Mouse (Mus musculus) layer of hippocampus, postnatal 10 days (tissue): ENCODE measurements around the gene 1700123O20Rik. TPM values are rescaled to one million over a fixed set of nuclear protein-coding genes. Genes with fewer than 3 reads are reported as not detected.

ENCODE experiments used
- DNase-seq, 2 experiments: peaks; one replicate each; pipeline ENCODE4 v3.0.0; 2021; ENCODE audit warnings: low spot score in 2 of 2
- long read RNA-seq: library from polyadenylated mRNA; stranded (forward); transcript quantifications from one replicate; pipeline ENCODE4 v2.0.0, GENCODE M21; 2023
- total RNA-seq, 2 experiments: library from RNA; stranded (reverse); gene quantifications; 2 replicates each; pipeline ENCODE4 v1.2.3; 2021

Gene 1700123O20Rik
- 10 to 100 TPM; 25.5 to 28.1 TPM for total RNA-seq
- long read RNA-seq, transcript 1700123O20Rik-201 (2 exons, 1,843 nt): major isoform, 64 of 70 reads
- long read RNA-seq, partial matches to known transcripts: 0 of 70 reads
- long read RNA-seq, other reads (novel, unspliced or antisense): 3 of 70 reads

DNA sequence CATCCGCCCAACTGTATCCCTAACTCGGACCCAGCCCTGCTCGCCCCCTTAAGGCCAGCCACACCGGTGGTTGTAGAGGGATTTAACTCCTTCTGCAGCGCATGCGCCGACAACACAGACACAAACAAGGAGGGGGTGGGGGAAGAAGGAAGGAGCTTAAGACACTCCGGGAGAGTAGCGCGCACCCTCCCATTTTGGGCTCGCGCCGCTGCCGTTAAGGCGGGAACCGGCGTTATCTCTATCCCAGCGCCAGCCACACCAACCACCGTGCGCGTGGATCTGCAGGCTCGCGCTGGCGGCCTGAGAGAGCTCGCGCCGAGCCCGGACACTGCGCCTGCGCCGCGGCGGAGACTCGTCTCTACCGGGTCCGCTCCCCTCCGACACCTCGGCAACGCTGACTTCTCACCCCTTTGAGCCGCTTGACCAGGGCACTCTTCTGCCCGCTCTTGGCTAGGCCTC lies at the start of gene 1700123O20Rik:
Gene 1700123O20Rik, plus strand, starts transcription at position 154 of the 459 bp plus-strand sequence.
- no peak for DNase-seq

DNA sequence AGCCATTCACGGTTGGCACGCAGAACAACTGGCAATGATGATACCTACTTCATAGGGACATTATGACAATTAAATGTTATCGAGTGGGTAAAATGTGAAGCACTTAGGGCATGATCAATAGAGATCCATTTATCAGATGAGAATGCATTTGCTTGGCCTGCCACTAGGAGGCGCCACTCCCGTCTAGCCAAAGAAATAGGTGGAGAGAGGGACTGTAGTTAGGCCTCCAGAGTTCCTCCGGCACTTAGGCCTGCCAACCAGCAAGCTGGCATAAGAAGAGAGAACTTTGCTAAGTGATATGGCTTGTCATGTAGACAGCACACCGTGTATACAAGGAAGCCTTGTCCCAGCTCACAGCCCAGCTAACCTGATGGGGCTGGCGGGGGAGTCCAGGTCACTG lies 49.1 kb upstream of the 1700123O20Rik start:
- DNase-seq: peak; percentile 65 to 67

DNA sequence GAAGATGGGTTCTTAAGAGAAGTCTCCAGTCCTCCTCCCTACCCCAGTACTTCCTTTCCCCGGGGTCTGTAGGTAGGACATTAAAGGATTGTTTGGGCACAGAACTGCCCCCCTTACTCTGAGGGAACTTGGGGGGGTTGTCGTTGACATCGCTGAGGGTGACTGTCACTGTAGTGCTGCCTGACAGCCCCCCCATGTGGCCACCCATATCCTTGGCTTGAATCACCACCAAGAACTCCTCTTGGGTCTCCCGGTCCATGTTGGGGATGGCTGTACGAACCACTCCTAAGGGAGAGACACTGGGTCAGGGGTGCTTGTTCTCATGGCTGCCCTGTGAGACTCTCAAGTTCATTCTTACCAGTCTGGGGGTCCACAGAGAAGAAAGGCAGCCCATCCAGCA lies 47.8 kb upstream of the 1700123O20Rik start:
- peak; percentile 43 to 65 for DNase-seq

DNA sequence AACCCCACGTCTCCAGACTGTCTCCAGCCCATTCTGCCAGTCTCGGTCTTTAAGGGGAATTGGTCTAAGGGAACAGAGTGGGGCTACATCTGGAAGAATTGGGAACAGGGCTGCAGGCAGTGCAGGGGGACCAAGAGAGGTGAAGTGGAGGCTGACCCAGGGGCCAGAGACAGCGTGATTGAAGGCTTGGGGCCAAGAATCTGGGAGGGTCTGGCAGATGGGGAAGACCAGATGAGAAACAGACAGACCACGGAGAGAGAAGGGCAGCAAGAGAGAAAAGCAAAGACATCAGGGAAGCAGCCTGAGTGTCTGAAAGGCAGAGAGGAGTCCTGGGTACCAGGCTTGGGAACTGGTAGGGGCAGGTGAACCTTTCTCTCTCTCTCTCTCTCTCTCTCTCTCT lies 45.9 kb upstream of the 1700123O20Rik start:
- no peak for DNase-seq

DNA sequence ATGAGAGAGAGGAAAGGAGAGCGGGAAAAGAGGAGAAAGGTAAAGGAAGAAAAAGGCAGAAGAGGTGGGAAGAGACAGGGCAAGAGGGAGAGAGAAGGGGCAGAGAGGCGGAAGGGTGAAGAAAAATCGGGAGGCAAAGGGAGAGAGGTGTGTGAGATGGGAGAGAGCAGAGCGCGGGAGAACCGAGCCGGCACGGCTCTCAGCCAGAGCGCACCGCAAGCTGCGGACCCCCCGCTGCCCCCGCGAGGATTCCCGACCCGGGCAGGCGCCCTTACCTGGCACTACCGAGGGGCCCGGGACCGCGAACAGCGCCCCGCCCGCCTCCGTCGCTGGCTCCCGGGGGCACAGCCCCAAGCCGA lies 45.1 kb upstream of the 1700123O20Rik start, which contains the start of gene Gm17606:
Gene Gm17606, plus strand, starts transcription at position 7 of the 359 bp plus-strand sequence.
- no peak for DNase-seq

DNA sequence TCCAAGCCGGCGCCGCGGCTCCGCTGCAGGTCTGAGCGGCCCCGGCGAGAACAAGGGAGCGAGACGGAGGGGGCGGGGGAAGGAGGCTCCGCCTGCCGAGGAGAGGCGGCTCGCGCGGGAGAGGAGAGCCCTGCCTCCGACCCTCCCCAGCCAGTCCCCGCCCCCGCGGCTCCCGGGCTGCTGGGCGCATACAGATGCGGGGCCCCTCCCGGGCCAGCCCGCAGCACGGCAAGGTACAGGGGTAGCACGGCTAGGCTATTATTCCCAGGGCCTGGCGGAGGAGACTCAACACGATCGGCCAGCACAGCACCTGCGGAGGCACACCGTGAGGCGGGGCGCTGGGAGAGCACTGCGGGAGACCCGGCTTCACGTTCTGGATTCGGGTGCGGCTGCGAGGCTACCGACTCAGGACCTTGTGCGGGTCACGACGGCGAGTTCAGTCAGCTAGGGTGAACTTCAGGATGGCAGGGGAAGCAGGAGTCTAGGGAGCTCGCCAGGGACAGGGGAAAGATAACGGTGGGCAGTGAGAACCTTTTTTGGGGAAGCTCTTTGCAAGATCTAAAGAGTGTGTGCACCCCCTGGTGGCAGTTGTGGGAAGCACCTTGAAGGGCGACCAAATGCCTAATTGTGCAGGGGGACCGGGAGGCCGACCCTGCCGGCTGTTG lies 44.6 kb upstream of the 1700123O20Rik start, which contains the start of gene Cdh24:
Gene Cdh24, minus strand, starts transcription at position 60 of the 665 bp plus-strand sequence.
- DNase-seq: peak; percentile 95 to 96

DNA sequence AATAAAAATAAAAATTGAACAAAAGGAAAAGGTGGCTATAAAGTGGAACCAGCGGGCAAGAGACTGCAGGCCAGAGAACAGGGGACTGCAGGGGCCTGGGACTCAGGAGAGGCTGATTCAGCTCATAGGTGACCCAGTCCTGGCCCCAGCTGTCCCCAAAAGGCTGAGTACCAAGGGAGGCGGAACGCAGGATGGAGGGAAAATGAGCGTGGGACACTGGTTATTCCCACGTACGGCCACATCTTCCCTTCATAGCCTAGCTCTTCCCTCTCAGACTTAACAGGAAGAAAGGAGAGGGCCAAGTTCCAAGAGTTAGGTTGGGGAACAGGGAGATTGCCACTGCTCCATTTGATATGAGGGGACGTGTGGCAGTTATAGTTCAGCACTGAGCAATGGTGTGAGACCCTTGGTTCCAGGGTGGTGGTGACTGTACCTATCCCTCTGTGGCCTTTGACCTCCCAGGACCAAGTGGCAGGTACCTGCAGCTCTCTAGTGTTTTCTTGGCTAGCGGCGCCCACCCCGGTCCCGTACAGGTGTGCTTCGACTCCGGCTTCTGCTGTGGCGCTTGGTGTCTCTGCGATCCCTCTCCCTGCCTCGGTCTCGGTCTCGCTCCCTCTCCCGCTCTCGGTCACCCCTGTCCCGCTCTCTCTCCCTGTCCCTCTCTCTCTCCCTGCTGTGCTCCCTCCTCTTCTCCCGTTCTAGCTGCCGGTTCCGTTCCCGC lies 43.6 kb upstream of the 1700123O20Rik start:
- DNase-seq: peak in 1 of 2 experiments; percentile 36

DNA sequence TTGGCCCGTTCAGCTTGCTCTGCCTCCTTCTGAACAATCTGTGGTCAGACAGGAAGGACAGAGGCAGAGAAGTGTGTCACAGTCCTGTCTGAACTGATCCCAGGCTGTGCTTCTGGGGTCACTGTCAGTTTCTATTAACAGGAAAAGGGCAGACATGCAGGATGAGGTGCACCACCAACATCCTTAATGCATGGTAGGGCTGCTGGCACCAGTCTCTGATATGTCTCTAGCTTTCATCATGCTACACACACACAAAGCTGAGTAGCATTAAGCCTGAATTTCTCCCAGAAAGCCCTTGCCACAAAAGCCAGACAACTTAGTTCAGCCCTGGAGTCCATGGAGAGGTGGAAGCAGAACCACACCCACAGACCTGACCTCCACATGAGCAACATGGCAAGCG lies 43.0 kb upstream of the 1700123O20Rik start:
- DNase-seq: no peak

DNA sequence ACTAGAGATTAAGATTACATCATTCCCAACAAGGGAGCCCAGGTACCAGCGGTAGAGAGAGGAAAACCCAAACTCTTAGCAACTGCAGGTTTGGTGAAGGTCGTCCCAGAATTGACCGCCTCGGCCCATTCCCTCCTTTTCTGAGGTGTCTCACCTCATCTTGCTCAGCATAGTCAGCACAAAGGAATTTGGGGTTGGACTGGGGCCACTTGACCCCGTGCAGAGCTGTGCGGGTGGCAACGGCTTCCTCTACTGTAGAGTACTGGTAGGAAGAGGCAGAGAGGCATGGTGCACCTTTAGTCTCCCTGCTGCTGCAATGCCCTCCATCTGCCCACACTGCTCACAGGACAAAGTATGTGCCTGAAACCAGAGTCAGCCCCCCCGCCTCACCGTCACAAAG lies 41.7 kb upstream of the 1700123O20Rik start:
- no peak for DNase-seq

DNA sequence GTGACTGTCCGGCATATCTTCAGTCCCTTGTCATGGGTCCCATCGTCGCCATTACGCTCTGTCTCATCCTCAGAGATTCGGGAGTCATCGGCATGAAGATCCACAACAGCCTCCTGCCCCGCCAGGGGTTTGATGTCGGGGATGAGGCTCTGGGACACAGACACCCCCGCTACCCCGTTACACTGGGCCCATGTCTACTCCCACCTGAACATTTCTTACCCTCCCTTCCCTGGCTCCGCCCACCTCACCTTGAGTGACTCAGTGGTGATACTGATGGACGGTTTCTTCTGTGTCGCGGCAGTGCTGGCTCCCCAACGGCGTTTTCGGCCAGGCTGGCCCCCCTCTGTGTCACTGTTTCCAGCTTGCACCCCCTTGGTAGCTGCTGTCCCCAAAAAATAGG lies 39.6 kb upstream of the 1700123O20Rik start:
- no peak for DNase-seq

DNA sequence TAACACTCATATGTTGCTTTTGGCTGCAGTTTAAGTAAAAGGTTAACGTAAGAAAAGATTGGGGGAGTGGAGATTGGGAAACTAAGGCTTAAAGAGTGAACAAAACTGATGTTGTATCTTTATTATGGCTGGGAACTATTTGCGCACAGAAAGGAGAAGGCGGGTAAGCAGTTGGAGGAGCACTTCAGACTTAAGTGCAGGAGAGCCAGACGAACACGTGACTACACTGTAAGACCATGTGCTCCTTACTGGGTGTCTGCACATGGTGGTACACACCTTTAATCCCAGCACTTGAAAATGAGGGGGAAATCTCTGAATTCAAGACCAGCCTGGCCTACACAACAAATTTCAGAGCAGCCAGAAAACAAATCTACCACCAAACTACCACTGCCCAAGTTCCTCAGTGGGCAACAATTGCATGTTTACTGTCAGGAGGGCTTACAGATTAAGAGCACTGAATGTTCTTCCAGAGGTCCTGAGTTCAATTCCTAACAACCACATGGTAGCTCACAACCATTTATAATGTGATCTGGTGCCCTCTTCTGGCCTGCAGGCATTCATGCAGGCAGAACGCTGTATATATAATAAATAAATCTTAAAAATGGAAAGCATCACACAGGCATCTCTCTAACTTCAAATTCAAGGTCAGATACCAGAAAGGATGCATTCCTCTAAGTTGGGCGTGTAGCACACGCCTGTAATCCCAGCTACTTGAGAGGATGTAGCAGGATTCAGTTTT lies 38.9 kb upstream of the 1700123O20Rik start:
- DNase-seq: no peak

DNA sequence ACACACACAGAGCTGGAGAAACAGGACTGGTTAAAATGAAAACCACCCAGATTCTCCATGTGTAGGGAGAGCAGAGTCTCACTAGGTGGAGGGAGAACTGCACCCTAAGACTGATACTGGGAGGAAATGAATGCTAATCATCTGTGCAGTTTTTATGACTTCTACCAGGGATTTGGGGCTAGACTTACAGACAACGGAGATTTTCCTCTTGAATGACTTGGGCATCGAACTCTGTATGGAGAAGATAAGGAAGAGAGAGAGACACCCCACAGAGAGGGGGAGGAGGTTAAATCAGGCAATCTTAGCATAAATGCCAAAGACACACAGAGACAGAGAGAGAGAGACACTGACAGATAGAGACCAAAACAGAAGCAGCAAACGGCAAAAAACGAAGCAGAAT lies 38.1 kb upstream of the 1700123O20Rik start:
- no peak for DNase-seq

DNA sequence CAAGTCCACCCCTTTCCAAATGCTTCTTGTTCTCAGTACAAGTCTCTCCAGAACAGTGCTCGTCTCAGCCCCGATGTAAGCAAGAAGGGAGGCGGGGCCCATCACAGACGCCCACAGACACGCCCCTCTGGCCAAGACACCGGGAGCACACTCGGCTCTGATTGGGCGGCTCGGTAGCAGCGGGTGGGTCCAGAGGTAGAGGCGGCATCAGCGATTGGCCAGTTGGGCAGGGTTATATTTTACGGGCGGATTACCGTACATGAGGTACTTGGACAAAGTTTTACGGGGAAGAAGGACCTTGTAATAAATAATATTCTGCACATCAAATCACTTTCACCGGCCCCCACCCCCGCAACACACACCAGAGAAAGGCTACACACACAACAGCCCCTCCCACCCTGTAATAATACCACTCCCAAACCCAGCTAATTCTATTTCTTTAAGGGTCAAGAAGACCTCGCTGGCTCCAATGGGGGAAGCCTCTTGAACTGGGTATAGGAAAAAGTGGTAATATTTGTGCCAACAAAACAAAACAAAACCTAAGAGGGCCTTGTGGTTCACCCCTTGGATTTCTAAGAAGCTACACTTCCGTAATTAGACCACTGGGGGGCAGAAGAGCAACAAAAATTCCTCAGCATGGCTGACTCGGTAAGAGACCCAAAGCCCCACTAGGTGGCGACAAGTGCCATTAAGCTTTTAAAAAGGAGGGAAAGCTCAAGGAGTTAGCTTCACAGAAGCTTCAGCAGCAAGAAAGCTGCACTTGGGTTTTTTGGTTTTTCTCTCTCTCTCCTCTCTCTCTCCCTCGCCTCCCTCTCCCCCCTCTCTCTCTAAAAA lies 35.2 kb upstream of the 1700123O20Rik start:
- DNase-seq: peak; percentile 87 to 89

DNA sequence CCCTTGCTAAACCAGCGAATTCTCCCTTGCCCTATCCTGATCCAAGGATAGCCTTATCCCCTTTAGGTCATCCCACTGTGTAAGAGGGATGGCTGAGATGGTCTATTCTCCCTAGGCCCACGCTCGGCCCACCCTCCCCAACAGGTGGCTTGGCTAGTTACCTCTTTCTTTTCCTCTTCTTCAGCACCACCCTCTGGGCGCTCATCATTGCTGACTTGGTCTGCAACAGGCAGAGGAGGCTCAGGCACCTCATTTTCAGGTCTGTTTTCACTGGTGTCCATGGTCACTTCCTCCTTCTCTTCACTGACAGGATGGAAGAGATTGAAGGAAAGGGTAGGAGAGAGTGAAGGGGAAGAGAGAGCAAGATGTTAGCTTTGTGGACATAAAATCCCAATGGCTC lies 34.5 kb upstream of the 1700123O20Rik start:
- no peak for DNase-seq

DNA sequence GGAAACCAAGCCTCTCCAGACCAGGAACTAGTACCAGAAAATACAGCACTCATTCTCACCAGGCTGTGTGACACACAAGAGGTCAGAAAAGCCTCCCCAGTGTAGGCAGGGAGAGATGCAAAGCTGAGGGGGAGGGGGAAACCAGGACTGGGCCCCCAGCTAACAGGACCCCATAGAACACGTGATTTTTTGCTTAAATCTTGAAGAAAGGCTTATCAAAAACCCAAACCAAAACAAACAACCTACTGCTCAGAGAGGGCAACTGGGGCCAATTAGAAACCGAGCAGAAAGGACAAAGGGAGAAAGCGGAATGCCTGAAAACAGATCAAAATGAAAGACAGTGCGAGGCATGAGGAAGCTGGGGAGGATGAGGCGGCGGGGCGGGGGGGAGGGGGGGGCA lies 33.2 kb upstream of the 1700123O20Rik start:
- no peak for DNase-seq

DNA sequence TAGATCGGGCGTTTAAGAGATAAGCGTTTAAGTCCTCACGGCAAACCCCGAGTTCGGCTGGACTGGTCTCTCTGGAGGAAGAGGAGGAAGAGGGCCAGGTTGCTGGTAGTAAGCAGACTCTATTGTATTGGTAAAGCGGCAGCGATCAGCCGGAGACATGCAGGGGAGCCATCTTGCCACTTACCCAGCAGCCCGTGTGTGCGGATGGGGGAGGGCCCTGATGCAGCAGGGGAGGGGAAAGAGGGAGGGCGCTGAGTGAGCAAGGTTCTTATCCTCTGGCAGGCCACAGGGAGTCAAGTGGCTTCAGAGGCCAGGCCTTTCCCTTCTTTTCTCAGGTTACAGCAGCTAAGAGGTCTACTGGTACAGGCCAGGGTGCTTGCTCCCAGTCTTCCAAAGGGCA lies 32.5 kb upstream of the 1700123O20Rik start:
- DNase-seq: peak; percentile 77 to 83

DNA sequence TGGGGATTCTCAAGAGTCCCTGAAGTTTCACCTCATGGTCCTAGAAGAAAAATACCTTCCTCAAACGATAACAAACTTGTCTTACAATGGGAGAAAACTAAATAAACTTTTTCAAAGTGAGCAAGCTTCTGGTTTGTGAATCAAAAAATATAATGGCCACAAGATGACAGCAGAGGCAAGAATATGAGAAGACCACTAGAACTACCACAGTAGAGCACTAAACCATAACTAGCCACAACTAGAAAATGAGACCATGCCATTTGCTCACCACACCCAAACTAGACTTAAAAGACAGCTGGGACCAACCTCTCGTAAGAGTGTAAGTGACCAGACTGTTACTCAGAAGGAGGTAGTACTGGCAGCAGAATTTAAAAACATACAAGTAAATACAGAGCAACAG lies 26.0 kb upstream of the 1700123O20Rik start:
- DNase-seq: no peak

DNA sequence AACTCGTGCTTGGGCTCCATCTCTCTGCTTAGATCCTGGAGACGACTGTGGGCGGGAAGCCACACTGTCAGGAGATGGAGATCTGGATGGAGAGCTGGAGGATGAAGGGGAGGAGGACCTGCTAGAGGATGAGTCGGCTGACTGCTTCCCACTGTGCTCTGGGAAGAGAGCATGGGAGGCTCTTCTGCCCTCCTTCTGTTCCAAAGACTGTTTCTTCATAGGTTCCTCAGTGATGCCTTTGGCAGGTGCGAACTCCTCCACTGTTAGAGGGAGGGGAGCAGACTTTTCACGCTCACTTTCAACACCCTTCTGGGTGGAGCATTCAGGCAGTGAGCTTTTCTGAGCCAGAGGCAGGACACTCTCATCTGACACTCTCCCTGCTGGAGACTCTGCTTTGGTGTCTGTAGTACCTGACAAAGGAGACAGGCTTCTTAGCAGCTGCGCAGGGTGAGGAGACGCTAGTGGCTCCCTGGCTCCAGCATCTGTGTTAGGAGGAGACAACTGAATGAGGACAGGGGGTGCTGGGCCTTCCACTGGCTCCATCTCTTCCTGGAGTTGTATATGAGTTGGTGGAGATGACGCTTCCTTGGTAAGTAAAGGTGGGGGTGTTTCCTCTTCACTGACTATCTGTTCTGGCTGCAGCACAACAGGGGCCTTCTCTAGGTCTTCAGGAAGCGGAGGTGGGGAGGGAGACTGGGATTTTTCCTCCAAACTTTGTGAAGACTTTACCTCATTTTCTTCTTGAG lies 21.4 kb upstream of the 1700123O20Rik start:
- DNase-seq: no peak

DNA sequence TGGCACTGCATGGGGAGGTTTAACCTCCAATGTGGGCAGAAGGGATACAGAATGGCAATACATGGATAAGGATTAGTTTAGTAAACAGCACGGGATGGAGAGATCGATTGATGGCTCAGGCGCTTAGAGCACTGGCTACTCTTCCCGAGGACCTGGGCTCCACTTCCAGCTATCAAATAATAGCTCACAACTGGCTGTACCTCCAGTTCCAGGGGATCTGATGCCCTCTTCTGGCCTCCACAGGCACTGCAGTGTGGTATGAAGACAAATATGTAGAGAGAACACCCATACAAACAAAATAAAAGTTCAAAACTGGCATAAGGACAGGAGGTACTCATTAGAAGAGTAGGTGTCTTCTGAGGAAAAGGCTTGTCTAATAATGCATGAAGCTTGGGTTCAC lies 16.6 kb upstream of the 1700123O20Rik start:
- peak in 1 of 2 experiments; percentile 39 for DNase-seq

DNA sequence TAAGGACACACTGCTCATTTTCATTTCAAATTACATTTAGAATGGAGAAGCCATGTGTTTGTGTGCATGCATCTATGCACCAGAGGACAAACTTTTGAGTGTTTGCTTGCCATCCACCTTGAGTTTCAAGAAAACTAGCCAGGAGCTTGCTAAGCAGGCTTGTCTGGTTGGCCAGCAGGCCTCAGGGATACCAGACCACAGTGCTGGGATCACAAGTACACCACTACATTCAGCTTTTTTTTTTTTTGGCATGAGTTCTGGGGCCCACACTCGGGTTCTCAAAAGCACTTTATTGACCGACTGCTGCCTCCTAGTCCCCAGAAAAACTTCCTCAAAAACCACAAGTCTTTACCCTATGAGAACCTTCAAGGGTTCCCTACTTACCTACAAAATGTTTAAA lies 11.7 kb upstream of the 1700123O20Rik start:
- no peak for DNase-seq
